Mouse (Mus musculus) c-Kit-negative CD71-positive TER-119-positive erythroid progenitor cells, embryonic 14.5 days (primary cell): Measurements from ENCODE around the gene Kcna1.

Experiments
- DNase-seq: peaks from one replicate; pipeline ENCODE4 v3.0.0-alpha.2; 2013; ENCODE audit warnings: low read depth, low spot score

The Kcna1 gene

GRCm38 (mm10) chr6:126646381-126646780 is at the start of gene Kcna1:
TSS of gene Kcna1 (minus strand) at chr6:126646384.
- no peak for DNase-seq

- DNase-seq: no peak
These were observed 40.9 kb upstream of the Kcna1 start for GRCm38 (mm10) chr6:126687120-126687519.

GRCm38 (mm10) chr6:126685135-126685534 is 39.0 kb upstream of the Kcna1 start:
- DNase-seq: no peak

- no peak for DNase-seq
These were observed 32.8 kb upstream of the Kcna1 start for GRCm38 (mm10) chr6:126678961-126679360.

- no peak for DNase-seq
These were observed 20.8 kb upstream of the Kcna1 start for GRCm38 (mm10) chr6:126667001-126667400.

- DNase-seq: no peak
These were observed 19.9 kb upstream of the Kcna1 start for GRCm38 (mm10) chr6:126666091-126666490.

GRCm38 (mm10) chr6:126664569-126664968 is 18.4 kb upstream of the Kcna1 start:
- DNase-seq: no peak

- DNase-seq: no peak
These were observed 11.6 kb upstream of the Kcna1 start for GRCm38 (mm10) chr6:126657646-126658394.

- DNase-seq: no peak
These were observed 7.4 kb upstream of the Kcna1 start for GRCm38 (mm10) chr6:126653561-126653960.

- no peak for DNase-seq
These were observed 383 bp downstream of the Kcna1 start for GRCm38 (mm10) chr6:126645644-126646358.

GRCm38 (mm10) chr6:126645044-126645541 is 1.1 kb downstream of the Kcna1 start:
- DNase-seq: no peak

GRCm38 (mm10) chr6:126644181-126645043 is 1.8 kb downstream of the Kcna1 start:
- DNase-seq: no peak

GRCm38 (mm10) chr6:126643341-126644055 is 2.7 kb downstream of the Kcna1 start:
- no peak for DNase-seq

- no peak for DNase-seq
These were observed 3.3 kb downstream of the Kcna1 start for GRCm38 (mm10) chr6:126642856-126643321.

GRCm38 (mm10) chr6:126628451-126628850 is 17.7 kb downstream of the Kcna1 start:
- DNase-seq: no peak

GRCm38 (mm10) chr6:126618455-126618854 is 27.7 kb downstream of the Kcna1 start:
- no peak for DNase-seq

GRCm38 (mm10) chr6:126610746-126611145 is 35.4 kb downstream of the Kcna1 start:
- no peak for DNase-seq

GRCm38 (mm10) chr6:126609193-126609947 is 36.8 kb downstream of the Kcna1 start:
- DNase-seq: no peak

- no peak for DNase-seq
These were observed 44.3 kb downstream of the Kcna1 start for GRCm38 (mm10) chr6:126601843-126602326.
